Mouse (Mus musculus): Measurements from ENCODE around the gene Olfr134. TPM values are rescaled to one million over a fixed set of nuclear protein-coding genes. Genes with fewer than 3 reads are reported as not detected.
"Not testable (repeated sequence)": the region's sequence is repeated elsewhere in the genome, so short reads cannot be mapped to it uniquely, and the experiment has no call there.

Olfr134 gene
- polyA plus RNA-seq (2015; fragmentation: Nextera tagmentation; extraction: Ambion mirVana), result not detected in 2 replicates

DNA sequence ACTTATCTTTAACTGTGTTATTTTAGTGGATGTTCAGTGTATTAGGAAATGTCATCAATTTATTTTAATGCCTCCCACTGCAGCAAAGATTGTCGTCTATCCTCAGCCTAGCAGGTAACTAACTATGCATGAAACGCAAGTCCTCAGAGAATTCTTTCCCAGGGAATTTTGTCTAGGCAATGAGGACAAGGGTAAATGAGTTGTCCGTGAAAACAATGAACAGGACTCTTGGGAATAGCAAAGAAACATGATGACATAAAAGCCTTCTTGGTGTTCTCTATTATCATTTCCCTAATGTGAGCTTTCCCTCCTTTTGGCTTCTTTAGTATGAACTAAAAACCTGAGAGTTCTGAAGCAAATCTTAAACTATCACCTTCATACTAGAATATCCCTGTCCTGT, at the start of gene Olfr134:
Olfr134 (plus strand) TSS at position 301 of the 400 bp plus-strand sequence.
- no peaks in the 10 kb centered on the region for H3K4me1 ChIP-seq
- no peak for ATAC-seq

DNA sequence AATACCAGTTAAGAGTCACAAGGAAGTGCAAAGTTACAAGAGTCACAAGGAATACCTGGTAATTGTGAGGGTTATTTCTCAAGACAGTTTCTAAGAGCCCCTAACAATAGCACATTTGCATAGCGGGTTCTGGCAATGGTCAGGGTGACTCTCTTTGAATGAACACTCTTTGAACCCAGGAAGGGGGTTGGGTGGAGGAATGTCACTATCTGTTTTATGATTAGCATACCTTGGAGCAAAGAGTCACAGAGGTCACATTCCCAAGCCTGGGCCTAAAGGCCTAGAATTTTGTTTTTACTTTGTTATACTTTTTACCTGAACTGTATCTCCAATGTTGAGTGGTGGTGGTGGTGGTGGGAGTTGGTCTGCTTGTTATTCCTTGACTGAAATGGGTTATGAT, 47.0 kb upstream of the Olfr134 start:
- H3K4me2 ChIP-seq; H3K9me3 ChIP-seq (replicated peaks); H3K27ac ChIP-seq; H3K27me3 ChIP-seq; H3K4me1 ChIP-seq; H3K36me3 ChIP-seq (ENCODE audit: poor library complexity, severe bottlenecking); H3K4me3 ChIP-seq; H3K9ac ChIP-seq; ATAC-seq: not testable (repeated sequence)
- WGBS, result 86% methylated on average over 1 of the region's 1 CpGs

More for the DNA sequence above, at the start of gene Olfr134:
- no peaks in the 10 kb centered on the region for H3K36me3 ChIP-seq (ENCODE audit: poor library complexity, severe bottlenecking)
- no peak within 1 kb of the TSS for H3K4me2 ChIP-seq
- H3K9me3 ChIP-seq (replicated peaks), result no peaks in the 10 kb centered on the region; the same call in 1 of the 2 replicates
- H3K27me3 ChIP-seq, result no peaks in the 10 kb centered on the region
- no peak within 1 kb of the TSS for H3K4me3 ChIP-seq
- H3K9ac ChIP-seq, result no peak within 1 kb of the TSS
- 74% methylated on average over 3 of the region's 3 CpGs for WGBS
- no peak within 1 kb of the TSS for H3K27ac ChIP-seq

DNA sequence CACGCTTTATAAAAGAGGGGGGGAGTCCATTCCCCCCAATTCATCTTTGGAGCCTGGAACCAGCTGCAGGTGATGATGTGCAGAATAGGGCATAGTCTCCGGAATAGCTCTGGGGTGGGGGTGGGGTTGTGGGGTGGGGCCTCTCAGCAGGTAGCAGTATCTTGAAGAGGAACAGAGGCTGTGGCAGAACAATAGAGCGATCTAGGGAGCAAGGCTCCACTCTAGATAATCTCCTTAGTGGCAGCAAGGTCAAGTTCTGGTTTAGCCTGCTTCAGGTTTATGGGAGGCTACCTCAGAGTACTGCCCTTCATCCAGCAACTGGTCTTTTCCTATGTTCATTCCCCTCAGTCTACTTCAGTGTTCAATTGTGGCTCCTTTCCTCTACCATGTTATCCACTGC, 45.8 kb upstream of the Olfr134 start:
- not testable (repeated sequence) for H3K9me3 ChIP-seq (replicated peaks); H3K27ac ChIP-seq; H3K4me2 ChIP-seq; ATAC-seq; H3K27me3 ChIP-seq; H3K4me3 ChIP-seq; H3K4me1 ChIP-seq; H3K36me3 ChIP-seq (ENCODE audit: poor library complexity, severe bottlenecking); H3K9ac ChIP-seq
- WGBS, result 53% methylated on average over 3 of the region's 3 CpGs

- no peak for ATAC-seq
- H3K27me3 ChIP-seq, result no peaks in the 10 kb centered on the region
- H3K4me2 ChIP-seq, result no peak within 1 kb of the TSS
- 69% methylated on average over 1 of the region's 1 CpGs for WGBS
- H3K36me3 ChIP-seq (ENCODE audit: poor library complexity, severe bottlenecking), result no peaks in the 10 kb centered on the region
- H3K4me3 ChIP-seq, result no peak within 1 kb of the TSS
- no peak within 1 kb of the TSS for H3K9ac ChIP-seq
- no peaks in the 10 kb centered on the region for H3K4me1 ChIP-seq
- H3K27ac ChIP-seq, result no peak within 1 kb of the TSS
- H3K9me3 ChIP-seq (replicated peaks), result no peaks in the 10 kb centered on the region
These were observed 36.8 kb upstream of the Olfr134 start, which contains the start of gene Olfr132 for GRCm38 (mm10) chr17:38134426-38134825. Gene Olfr132, minus strand, starts transcription at chr17:38134526.

DNA sequence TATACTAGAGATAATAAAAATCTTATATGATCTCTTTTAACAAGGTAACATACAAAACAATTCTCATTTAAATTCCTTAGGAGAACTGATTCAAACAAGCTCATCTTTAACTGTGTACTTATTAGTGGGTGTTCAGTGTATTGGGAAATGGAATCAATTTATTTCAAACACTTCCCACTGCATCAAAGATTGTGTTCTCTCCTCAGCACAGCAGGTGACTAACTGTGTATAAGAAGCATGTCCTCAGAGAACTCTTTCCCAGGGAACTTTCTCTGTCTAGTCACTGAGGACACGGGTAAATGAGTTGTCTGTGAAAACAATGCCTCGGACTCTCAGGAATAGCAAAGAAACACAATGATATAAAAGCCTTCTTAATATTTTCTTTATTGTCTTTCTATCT, 26.2 kb upstream of the Olfr134 start, which contains the start of gene Olfr133:
Olfr133 (plus strand) TSS at position 301 of the 400 bp plus-strand sequence.
- no peak within 1 kb of the TSS for H3K4me3 ChIP-seq
- H3K4me1 ChIP-seq, result no peaks in the 10 kb centered on the region
- H3K9me3 ChIP-seq (replicated peaks), result 0 out of 2 replicates have a peak, but pooled peaks cover 2% of the 10 kb centered on the region
- no peak within 1 kb of the TSS for H3K4me2 ChIP-seq
- no peak within 1 kb of the TSS for H3K9ac ChIP-seq
- H3K27me3 ChIP-seq, result no peaks in the 10 kb centered on the region
- H3K36me3 ChIP-seq (ENCODE audit: poor library complexity, severe bottlenecking), result no peaks in the 10 kb centered on the region
- WGBS, result 73% methylated on average over 2 of the region's 2 CpGs
- no peak within 1 kb of the TSS for H3K27ac ChIP-seq
- no peak for ATAC-seq

- Histone ChIP-seq H3K4me3 (no peak within 1 kb of the TSS), H3K36me3 (ENCODE audit: poor library complexity, severe bottlenecking) (no peaks in the 10 kb centered on the region), H3K4me2 (no peak within 1 kb of the TSS), H3K27me3 (no peaks in the 10 kb centered on the region), H3K4me1 (no peaks in the 10 kb centered on the region), H3K27ac (no peak within 1 kb of the TSS), H3K9me3 (replicated peaks) (peaks cover 11% of the 10 kb centered on the region), H3K9ac (no peak within 1 kb of the TSS)
- no peak for ATAC-seq
- 89% methylated on average over 1 of the region's 1 CpGs for WGBS
These were observed 32.8 kb downstream of the Olfr134 start, which contains the start of gene Olfr135 for GRCm38 (mm10) chr17:38204035-38204434. Gene Olfr135, plus strand, starts transcription at chr17:38204335.

Other genes starting within 250 kb of the Olfr134 start
- gene Olfr761, start 218.3 kb upstream of the Olfr134 start, polyA plus RNA-seq (2015; fragmentation: Nextera tagmentation; extraction: Ambion mirVana), result not detected in 2 replicates
- gene Olfr129, start 111.3 kb upstream of the Olfr134 start, polyA plus RNA-seq (2015; fragmentation: Nextera tagmentation; extraction: Ambion mirVana), result not detected in 2 replicates
- gene Olfr130, start 107.5 kb upstream of the Olfr134 start, polyA plus RNA-seq (2015; fragmentation: Nextera tagmentation; extraction: Ambion mirVana), result not detected in 2 replicates
- not detected in 2 replicates for gene Olfr131, start 82.7 kb upstream of the Olfr134 start, polyA plus RNA-seq (2015; fragmentation: Nextera tagmentation; extraction: Ambion mirVana)
- not detected in 2 replicates for gene Olfr132, start 36.9 kb upstream of the Olfr134 start, polyA plus RNA-seq (2015; fragmentation: Nextera tagmentation; extraction: Ambion mirVana)
- gene Olfr133, start 26.1 kb upstream of the Olfr134 start, polyA plus RNA-seq (2015; fragmentation: Nextera tagmentation; extraction: Ambion mirVana), result not detected in 2 replicates
- not detected in 2 replicates for gene Olfr135, start 32.9 kb downstream of the Olfr134 start, polyA plus RNA-seq (2015; fragmentation: Nextera tagmentation; extraction: Ambion mirVana)
- not detected in 2 replicates for gene Olfr138, start 89.6 kb downstream of the Olfr134 start, polyA plus RNA-seq (2015; fragmentation: Nextera tagmentation; extraction: Ambion mirVana)
- gene Olfr137, start 136.2 kb downstream of the Olfr134 start, polyA plus RNA-seq (2015; fragmentation: Nextera tagmentation; extraction: Ambion mirVana), result not detected in 2 replicates
- gene Olfr136, start 158.4 kb downstream of the Olfr134 start, polyA plus RNA-seq (2015; fragmentation: Nextera tagmentation; extraction: Ambion mirVana), result not detected in 2 replicates
- not detected in 2 replicates for gene Esp36, start 248.8 kb downstream of the Olfr134 start, polyA plus RNA-seq (2015; fragmentation: Nextera tagmentation; extraction: Ambion mirVana)